Mouse (Mus musculus): Measurements from ENCODE around the gene Olfr1305.

Gene Olfr1305

DNA sequence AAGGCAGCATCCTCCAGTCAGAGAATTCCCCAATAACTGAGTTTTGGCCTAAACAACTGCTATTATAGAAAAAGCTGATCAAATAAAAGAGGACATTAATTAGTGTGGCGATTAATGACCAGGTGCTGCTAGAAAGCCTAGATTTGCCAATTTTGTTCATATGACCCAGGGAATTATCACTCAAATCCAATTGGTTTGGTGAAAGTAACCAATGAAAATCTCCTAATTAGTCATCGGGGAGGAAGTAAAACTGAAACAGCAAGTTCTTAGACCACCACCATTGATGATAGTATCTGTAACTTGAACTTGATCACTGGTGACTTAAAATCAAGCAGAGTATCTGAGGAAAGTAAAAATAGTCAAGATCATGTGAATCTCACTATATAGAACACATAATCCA, at the start of gene Olfr1305:
Gene Olfr1305 (minus strand): TSS at position 101 of the 400 bp plus-strand sequence.
- DNase-seq (ENCODE audit: low read depth, low spot score), result no peak

DNA sequence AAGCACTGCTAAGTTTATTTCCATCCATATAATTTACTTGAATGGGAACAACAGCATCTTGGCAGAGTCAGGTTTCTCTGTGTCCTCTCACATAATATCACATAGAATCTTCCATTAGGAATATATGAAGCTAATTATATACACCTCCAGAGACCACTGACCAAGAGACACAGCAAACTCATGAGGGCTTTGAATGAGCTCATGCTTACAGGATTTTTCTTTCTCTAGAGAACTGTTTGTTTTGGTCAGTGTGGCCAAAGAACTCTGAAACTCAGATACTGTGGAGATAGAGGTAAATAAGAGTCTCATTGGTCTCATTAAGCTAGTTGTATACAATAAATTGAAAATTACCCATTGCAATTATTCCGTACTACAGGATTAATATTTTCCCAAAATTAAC, 39.2 kb upstream of the Olfr1305 start, which contains the start of gene Olfr1306:
Gene Olfr1306 (minus strand): TSS at position 101 of the 400 bp plus-strand sequence.
- no peak for DNase-seq (ENCODE audit: low read depth, low spot score)

DNA sequence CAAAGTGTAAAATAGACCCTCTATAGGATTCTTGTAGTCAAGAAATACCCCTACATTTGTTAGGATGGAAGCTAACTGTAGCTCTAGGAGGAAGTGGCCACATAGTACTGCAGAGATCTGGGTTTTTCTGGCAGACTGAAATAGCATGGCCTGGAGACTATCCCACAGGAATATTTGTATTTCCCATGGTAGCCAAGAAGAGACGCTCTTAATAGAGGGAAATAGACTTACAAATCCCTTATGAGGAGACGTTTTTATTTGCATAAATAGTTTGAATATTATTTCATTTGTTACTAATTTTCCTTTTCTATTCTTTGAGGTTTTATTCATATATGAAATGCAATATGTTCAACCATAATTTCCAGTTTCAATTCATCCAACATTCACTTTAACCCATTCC, 56.7 kb downstream of the Olfr1305 start, which contains the start of gene Olfr1303:
Gene Olfr1303 (minus strand): TSS at position 101 of the 400 bp plus-strand sequence.
- DNase-seq (ENCODE audit: low read depth, low spot score), result no peak
